Mouse (Mus musculus): ENCODE results near the gene Bbs2. TPM values are rescaled to one million over a fixed set of nuclear protein-coding genes. Genes with fewer than 3 reads are reported as not detected.
A peak's percentile ranks its signal among the peaks of the same experiment; 100 is the strongest.

Bbs2 gene
- total RNA-seq, 2 experiments from 2014 or later = 16.6 to 21.2 TPM

DNA sequence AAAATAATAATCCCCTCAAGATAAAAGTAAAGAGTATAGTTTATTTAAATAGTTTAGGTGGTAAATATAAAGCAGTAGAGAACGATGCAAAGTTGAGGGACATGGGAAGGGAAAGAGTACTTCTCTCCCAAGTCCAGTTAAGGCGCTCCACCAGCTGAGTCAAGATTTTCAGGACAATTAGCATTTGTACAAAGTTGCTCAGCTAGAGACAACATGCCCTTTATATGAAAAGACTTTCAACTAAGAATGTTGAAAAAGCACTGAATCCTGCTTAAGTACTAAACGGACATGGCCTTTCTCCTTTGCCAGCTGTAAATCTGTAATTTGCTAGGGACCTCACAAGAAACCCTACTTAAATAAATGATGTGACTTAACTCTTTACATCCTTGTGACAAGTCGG, 268 bp upstream of the Bbs2 start:
- DNase-seq = no peak

DNA sequence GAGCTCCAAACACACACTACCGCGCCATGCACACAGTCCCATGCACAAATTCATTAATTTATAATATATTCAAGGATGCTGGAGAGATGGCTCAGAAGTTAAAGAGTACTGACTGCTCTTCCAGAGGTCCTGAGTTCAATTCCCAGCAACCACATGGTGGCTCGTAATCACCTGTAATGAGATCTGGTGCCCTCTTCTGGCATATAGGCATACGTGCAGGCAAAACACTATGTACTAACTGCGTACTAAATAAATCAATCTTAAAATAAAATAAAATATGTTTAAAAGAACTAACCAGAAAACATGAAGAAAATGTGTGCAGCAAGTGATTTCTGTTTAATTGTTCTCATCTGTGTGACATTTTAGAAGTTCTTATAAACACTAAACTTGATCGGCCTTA, 4.4 kb downstream of the Bbs2 start:
- DNase-seq = no peak

DNA sequence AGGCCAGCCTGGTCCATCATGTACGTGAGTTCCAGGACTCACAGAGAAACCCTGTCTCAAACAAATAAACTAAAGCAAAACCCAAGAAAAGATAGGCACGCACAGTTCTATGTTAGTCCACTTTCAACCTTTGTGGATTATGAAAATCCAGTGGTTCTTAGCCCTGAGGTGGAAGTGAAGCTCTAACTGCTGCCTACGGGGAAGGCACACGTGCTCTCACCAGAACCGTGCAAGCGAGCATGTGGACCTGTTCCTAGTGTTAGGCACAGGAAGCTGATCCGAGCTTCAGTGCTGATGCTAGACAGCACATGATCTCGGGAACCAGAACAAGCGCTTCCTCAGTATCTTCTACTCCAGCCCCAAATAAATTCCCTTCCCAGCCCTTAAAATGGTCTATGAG, 5.9 kb downstream of the Bbs2 start:
- no peak for DNase-seq

DNA sequence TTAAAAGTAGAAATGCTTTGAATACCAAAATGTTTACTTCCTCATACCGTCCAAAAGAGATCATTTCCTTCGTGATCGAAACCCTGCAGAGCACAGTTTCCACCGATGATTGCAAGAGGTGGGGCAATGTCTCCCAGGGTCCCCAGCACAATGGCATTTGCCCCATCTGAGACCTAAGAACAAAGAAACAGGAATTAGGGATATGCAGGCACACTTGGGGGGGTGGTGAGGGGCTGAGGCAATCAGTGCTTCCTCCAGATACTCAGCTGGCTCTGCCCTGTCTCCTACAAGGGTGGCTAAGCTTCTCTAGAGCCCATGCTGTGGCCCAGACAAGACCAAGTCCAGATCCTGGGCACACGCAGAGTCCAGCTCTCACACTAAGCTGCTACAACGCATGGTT, 9.0 kb downstream of the Bbs2 start:
- DNase-seq = no peak

DNA sequence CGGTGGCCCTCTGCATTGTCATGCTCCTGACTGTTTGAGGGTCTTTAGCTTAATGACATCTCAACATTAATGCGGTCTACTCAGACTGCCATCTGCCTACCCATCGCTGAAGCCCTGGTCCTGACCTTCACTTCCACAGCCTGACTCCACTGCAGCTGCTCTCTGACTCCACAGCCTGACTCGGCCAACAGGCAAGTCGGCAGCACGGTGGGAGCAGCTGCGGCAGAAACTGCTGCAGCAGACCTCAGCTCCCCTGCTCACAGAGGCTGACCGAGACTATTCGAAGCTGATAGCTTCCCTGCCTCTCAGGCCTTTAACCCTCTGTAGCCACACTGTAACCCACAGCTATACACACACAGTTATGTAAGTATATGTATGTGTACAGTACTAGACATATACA, 10.8 kb downstream of the Bbs2 start:
- DNase-seq = no peak

DNA sequence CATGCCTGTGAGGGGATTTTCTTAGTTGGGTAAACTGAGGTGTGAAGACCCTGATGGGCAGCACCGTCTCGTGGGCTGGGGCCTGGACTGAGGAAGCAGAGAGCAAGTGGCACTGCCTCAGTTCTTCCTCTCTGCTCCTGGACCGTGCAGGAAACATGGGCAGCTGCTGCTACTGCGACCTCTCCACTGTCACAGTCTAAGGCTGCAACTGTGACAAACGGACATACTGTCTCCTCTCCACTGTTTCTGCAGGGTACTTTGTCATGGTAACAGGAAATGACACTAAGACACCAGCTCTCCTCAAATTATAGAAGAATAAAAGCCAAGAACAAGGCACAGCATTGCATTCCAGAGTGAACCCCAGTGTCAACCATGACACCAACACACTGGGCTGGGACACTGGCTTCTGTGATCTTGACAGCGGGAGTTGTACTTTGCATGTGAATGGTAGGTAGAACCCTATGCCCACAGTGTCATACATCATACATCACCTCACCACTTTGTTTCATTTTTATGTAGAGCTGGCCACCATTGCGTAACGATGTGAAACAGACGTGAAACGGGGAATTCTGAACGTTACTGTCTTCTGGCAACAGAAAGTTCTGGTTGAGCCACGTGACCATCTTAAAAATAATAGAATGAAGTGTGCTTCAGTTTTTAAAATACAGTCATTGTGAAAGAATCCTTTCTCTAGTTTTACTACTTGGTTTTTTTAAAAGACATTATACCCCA, 22.1 kb downstream of the Bbs2 start:
- DNase-seq = no peak

DNA sequence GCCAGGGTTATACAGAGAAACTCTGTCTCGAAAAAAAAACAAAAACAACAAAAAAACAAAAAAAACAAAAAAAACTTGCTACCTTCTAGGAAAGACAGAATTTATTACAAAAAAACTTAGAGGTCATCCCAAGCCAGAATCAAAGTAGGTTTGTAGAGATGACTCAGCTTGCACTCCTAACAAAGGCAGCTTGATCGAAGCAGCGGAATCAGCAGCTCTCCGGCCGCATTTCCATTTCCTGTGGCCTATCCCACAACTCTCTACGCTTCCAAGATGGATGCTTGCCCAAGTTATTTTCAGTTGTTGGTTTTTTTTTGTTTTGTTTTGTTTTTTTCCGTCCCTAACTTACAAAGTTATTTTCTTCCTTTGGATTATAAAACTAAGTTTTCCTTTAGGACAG, 29.9 kb downstream of the Bbs2 start:
- no peak for DNase-seq

DNA sequence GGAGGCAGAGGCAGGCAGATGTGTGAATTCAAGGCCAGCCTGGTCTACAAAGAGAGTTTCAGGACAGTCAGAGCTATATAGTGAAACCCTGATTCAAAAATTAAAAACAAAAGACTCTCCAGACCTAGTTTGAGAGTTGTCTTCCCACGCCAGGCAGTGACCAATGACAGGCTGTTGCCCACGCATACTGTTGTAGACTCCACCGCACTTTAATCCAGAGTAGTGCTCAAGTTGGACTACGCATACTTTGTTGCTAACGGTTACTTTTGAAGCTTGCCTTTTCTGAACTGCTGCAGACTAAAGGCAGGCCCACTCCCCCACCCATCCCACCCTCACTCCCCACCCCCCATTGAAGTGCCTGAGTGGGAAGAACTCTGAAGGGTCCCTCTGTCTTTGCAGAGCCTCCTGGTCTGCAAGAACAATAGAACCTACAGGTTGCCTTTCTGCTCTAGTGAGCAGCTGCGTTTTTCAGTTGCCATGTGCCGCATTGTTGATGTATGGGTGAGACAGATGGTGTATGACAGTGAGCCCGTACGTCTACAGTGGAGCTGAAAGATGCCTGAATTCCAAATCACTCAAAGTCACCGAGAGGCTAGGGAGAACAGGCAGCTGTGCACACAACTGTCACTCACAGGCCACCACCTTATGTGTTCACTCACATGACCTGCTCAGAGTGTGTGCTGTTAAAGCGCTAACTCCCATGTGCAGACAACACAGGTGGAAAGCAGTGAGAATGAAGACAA, 32.4 kb downstream of the Bbs2 start:
- no peak for DNase-seq

DNA sequence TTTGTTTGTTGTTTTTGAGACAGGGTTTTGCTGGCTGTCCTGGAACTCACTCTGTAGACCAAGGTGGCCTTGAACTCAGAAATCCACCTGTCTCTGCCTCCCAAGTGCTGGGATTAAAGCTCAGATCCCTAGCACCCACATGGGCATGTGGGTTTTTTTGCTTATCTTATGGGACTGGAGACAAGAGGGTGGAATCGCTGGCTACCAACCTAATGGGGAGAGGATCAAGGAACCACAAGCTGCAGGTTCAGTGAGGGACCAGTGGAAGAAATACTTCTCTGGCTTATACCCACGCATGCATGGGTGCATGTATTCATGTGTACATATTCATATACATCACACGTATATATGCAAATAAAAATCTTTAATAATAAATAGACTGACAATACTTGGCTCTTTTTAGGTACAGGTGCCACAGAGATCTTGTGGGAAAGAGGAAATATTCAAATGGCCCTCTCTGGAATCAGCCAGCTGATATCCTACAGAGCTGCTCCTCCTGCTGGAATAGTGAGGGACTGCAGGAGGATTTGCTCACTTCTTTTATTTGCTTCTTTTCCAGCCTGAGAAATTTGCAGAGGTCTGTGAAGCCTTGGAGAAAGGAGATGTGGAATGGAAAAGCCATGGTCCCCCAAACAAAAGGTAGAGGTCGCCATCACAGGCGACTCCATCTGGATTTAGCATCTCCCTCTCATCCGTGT, 41.4 kb downstream of the Bbs2 start:
- peak; percentile 33 to 51 for DNase-seq

DNA sequence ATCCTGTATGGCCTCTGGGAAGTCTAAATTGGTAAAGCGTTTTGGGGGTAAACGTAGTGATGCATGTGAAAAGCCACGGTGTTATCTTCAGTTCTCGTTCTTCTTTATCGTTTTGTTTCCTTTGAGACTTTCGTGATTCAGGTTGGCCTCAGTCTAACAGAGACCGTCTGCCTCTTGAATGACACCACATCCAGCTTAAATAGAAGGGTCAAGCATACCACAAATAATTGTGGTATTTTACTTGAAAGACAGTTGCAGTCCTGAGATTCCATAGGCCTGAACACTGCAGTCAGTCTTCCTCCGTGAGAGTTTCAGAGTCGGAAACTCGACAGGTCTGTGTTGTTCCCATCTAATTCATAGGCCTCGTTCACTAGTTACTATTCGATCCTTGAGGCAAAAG, 46.0 kb downstream of the Bbs2 start:
- DNase-seq = no peak

DNA sequence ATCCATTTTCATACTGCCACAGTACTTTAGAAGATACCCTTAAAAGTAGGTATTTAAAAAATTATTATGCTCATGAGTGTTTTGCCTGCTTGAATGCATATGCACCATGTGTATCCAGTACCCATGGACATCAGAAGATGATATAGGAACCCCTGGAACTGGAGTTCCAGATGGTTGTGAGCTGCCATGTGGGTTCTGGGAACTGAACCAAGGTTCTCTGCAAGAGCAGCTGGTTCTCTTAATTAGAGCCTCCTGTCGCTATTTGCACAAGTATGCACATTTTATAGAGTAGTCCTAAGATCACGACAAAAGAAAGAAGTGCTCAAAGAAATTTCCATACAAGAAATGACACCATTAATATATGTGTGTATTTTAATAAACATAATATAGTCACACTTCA, 50.9 kb downstream of the Bbs2 start:
- no peak for DNase-seq

DNA sequence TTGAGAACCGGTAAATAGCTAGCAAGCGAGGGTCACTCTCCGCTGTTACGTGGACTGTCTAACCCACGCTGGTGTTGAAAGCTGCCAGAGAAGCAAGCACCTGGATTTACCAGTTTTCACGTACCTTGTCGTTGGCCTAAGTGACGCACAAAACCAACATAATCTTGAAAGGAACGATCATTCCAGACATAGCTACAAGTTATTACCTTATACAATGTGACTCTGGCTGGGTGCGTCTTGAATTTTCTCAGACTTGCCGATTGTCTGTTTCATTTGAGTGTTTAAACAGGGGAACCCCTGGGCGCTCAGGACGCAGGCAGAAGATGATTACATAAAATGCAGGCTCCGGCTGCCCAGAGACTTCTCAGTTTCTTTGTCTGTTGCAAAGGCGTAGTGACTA, 60.9 kb downstream of the Bbs2 start:
- no peak for DNase-seq

DNA sequence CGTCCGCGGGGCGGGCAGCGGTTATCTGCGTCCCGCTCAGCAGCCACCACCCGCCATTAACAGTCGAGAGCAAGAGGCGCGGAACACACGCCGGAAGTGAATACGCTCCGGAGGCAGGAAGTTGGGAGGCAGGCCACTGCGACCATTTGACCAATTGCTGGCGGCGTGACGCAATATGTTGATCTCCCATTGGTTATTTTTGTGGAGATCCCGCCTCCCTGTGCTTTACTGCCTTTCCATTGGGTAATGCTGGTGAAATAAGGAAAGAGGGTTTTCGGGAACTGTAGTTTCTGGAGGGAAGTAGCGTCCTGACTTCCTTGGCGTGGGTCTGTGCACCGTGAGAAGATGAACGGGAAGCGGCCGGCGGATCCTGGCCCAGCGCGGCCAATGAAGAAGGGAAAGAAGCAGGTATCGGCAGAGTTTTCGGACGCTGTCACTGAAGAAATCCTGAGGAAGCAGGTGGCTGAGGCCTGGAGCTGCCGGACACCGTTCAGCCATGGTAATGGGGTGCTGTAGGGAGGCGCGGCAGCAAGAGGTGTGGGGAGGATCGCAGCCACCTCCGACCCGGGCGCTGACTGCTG, 61.7 kb downstream of the Bbs2 start, which contains the start of the genes Nudt21 and Ogfod1:
Gene Nudt21 (minus strand): TSS at position 88 of the 581 bp plus-strand sequence.
Gene Ogfod1 (plus strand): TSS at position 255 of the 581 bp plus-strand sequence.
- DNase-seq = peak; percentile 91

DNA sequence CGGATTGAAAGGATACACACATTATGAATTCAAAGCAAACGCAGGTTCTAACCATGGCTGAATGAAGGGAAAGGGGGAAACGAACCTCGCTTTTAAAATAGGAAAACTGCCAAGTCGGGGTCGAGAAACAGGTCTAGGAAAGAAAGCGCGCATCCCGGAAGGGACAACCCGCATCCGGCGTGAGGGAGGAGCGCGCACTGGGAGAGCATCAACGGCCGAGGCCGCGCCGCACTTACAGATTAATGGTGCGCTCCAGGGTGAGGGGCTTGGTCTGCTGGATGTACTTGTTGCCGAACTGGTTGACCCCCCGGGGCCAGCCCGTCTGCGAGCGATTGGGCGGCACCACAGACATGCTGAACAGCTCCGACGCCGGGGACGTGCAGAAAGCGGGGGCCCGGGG, 62.2 kb downstream of the Bbs2 start:
- peak; percentile 75 to 78 for DNase-seq

DNA sequence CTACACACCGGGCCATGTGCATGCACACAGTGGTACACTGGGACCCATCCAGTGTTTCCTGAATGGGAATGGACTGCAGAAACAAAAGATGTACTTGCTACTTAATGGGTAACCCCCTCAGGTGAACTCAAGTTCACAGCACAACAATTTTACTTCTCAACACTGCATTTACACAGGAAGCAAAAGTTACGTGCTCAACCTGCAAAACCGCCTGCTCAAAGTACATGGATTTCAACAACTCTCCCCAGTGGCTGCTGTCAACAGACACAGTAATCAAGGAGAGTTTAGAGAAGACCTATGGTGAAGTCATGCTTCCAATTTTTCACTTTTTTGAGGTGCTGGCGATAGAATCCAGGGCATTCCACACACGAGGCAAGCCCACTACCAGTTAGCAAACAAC, 63.5 kb downstream of the Bbs2 start:
- DNase-seq = no peak

DNA sequence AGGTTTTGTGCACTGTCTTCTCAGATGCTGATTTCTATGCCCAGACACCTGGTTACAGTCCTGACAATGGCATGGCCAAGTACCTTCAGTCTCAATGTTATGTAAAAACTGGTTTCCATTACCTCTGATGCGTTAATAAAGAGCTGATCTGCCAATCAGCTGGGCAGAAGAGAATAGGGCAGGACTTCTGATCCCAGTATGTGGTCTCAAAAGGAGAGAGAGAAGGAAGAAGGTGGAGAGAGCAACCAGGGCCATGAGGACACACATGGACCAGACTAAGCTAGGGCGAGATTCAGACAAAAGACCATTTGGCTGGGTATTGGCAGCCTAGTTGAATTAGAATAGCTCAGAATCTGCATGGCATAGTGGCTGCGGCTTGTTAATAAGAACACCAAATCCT, 65.1 kb downstream of the Bbs2 start:
- DNase-seq = no peak

DNA sequence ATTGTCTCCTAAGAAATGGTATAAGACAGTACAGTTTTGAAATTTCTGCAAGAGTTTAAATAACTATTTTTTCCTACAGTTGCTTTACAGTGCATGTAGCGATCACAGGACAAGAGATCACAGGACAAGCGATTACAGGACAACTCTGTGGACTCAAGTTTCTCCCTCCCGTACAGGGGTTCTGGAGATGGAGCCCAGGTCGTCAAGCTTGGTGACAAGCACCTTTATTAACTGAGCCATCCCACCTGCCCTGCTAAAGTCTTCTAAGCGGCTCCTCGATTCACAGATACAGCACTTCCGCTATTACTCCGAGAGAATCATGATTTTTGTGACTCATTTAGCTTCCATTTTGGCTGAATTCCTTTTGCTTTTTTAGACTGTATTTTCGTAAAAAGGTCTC, 69.0 kb downstream of the Bbs2 start:
- DNase-seq = no peak

DNA sequence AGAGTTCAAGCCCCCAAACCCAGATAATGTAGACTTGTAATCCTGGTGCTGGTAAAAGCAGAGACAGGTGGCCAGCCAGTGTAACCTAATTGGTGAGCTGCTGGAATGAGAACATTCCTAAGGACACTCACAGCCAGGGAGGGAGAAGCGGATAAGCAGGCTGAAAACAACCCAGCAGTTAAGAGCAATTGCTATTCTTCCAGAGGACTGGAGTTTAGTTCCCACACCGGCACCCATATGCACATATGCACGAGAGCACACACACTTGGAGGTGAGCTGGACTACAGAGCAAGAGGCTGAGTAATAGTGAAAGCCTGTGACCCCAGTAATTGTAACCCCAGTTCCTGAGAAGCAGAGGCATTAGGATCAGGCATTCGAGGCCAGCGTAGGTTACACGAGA, 74.8 kb downstream of the Bbs2 start:
- DNase-seq = no peak
